Mouse (Mus musculus) frontal cortex, adult (tissue): ENCODE data around the gene Tmem88.

Source experiments
- ATAC-seq: cut with Nextera tagmentation; 2 replicates; pipeline ENCODE4 v1.9.2; 2017; ENCODE audit warnings: mild to moderate bottlenecking, moderate library complexity, mixed read lengths; ENCODE audit not compliant: low TSS enrichment

The Tmem88 gene

DNA sequence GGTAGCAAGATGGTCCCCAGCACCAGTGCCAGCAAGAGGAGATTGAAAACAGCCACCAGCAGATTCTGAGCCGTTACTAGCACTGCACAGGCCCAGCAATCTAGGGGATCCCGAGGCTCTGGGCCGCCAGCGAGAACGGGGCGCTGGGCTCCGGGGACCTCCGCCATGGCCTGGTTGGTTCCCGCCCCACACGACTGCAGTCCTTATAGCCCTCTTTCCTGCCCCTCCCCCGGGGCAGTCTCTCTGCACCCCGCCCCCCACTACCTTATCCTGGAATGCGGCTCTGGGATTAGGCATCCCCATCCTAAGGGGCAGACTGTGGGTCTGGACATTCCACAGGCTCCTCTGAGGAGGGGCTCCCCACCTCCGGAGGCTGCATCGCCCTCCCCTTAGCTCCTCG lies at the start of gene Tmem88:
Gene Tmem88 (minus strand): TSS at position 176 of the 400 bp plus-strand sequence.
- no peak for ATAC-seq

DNA sequence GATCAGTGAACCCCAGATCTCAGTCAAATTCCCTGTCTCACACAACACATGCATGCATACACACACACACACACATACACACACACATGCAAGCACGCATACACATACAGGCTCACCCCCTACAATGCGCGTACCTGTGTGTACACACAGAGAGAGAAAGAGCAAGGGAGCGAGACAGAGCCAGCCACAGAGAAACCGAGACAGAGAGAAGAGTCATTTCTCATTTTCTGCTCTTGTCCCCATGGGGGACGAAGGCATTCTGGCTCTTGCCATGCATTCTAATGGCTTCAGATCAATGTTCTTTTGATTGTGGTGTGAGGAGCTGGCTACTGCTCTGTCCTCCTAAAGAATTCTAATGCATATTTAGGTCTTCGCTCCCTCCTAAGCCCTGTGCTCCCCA lies 49.3 kb upstream of the Tmem88 start:
- no peak for ATAC-seq

DNA sequence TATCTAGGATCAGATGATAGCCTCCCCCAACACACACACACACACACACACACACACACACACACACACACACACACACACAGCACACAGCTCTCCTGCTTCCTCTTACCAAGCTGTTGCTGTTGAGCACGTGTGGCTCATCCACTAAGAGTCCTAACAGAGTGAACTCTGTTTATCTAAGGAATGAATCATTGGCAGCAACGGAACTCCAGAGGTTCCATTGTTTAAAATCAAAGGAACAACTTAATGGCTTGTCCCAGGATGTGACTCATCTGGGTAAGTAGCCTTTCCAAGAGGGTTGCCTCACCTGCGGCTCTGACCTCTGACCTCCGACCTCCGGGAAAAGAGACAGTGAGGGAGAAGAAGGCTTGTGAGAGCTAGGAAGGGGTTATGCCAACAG lies 45.3 kb upstream of the Tmem88 start:
- ATAC-seq: no peak

DNA sequence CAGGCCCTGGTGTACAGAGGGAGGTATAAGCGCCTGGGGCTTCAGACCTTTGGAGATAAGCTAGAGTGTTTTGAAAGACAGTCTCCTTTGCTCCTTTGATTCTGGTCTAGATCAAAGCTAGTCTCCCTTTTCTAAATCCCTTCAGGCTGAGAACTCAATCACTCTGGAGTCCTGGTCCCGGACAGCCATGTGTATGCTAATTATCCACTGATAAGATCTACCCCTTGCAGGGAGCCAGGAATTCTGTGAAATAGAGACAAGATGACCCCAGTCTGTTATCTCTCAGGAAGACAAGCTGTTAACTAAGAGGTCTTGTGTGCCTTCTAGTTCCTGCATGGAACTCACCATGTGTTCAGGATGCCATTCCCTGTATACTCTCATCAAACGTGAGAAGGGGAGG lies 39.3 kb upstream of the Tmem88 start:
- no peak for ATAC-seq

DNA sequence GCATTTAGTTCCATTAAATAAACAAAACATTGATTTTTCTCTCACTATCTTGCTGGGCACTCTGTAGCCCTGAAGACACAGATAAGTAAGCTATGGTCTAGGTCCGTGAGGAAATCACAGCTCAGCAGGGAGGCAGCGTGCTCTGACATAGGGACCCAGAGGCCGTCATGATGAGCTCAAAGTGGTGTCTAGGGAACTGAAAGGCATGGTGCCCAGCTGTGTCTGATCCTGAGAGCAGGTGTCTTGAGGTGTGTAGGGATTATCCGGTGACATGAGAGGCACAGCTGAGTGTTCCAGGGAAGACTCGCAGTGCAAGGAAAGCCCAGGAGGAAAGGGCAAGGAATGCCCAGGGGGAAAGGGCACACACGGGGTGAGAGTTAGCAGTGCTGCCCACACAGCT lies 35.2 kb upstream of the Tmem88 start:
- ATAC-seq: no peak

DNA sequence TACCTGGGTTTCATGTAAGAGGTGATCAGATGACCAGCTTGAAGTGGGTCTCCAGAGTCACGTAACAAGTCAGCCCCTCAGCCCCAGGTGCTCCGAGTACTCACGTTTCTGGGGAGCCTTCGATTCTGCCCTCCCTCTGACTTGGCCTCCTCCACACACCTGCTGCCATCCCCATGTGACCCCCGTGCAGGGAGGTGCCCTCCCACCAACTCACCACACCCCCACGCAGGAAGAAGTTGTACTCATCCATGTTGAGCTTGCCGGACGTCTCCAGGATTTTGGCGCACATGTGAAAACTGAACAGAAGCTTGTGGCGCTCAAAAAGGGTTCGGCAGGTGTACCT lies 34.6 kb upstream of the Tmem88 start:
- no peak for ATAC-seq

DNA sequence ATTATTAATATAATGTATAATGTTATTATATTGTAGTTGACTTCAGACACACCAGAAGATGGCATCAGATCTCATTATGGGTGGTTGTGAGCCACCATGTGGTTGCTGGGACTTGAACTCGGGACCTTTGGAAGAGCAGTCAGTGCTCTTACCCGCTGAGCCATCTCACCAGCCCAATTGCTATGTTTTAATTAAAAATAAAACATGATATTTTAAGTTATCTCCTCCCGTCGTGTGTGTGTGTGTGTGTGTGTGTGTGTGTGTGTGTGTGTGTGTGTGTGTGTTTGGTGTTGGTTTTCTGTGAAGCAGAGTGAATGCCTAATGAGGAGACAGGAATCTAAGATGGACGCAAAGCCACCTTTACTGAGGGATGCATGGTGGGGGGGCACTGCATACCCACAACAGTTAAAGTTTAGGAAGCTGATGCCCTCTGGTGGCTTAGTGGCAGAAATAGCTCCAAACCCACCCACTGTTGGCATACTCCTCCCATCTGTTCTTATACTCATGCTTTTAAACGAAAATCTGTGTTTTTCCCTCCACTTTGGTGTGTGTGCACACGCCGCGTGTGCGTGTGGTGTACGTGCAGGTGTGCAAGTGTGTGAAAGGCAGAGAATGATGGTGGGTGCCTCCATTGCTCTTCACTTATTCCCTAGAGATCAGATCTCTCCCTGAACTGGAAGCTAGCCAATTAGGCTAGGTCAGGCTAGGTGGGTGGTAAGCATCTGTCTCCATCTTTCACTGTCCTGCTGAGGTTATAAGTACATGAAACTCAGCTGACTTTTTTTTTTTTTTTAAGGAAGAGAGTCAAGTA lies 34.0 kb upstream of the Tmem88 start:
- ATAC-seq: peak; percentile 57; the same call in 1 of the 2 replicates

DNA sequence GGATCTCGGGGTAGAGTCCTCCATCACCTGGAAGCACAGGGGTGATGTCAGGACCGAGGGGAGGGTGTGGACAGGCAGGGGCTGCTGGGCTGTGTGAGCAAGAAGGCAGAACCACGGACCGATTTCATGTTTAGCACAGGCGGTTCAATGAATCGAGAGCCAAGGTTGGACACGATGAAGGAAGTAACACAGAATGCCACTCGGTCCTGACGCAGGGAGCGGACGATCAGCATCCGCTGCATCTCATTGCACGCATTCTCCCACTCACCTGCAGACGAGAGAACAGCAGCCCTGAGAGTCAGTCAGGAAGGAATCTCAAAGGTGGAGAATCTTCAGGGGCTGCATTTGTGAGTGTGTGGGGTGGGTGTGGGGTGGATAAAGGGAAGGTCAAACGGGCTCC lies 32.6 kb upstream of the Tmem88 start:
- no peak for ATAC-seq

DNA sequence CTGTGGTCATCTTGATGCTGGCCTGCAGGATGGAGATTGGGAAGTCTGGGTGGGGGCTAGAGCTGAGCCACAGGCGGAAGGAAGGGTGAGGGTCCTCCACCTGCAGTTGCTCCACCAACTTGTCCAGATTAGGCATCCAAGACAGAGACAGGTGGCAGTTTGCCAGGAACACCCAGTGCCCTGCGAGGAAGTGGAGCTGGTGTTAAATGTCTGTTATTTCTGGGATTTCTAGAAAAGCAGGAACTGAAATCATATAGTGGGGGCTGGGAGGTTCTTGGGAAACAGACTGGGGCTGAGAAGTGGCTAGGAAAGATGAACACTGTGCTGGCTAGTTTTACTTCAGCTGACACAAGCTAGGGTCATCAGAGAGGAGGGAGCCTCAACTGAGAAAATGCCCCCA lies 31.3 kb upstream of the Tmem88 start:
- ATAC-seq: no peak

DNA sequence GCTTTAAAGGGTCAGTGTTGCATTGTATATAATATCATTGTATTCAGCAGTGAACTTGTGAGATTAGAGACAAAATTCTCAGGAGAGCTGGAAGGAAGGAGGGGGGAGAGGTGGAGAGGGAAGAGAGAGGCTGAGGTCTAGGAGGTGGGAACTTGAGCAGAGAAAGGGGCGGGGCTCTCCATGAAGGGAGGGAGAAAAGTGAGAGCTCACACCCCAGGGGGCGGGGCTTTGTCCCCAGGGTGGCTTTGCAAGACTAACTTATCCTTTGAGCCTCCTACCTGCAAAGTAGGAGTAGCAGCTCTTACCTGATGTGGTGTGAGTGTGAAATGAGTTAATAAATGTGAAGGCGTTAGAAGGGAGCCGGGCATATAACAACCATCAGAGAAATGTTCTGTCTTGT lies 30.7 kb upstream of the Tmem88 start:
- no peak for ATAC-seq

DNA sequence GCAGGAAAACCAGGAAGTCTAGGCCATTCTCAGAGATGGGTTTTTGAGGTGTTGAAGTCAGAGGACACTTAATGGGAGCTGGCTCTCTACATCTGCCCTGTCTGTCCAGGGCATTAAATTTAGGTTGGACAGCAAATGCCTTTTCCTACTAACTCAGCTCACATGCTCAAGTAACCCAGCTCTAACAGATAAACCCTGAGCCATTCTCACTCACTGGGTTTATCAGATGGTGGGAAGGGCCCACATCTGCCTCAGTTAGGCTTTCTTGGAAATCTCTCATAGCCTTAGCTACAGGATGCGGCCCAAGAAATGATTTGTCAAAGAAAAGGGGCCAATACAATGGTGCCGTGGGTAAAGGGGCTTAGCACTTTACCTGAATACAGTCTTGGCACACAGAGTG lies 28.2 kb upstream of the Tmem88 start:
- ATAC-seq: no peak

DNA sequence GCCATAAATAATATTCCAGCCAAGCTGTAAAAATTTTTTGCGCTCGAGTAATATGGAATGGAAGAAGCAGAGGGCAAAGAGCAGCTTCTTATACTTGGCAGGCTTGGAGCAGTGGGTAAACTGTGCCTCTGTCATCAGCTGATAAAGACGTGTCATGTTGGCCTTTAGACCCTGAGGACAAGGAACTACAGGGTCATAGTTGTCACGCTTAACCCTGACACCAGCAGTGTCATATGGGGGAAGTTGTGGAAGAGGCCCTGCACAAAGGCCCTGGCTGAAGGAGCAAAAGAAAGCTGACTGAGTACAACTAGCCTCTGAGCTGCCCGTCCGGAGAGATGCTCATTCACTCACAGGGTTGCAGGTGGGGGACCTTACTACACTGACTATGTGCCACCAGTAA lies 25.9 kb upstream of the Tmem88 start:
- ATAC-seq: no peak

DNA sequence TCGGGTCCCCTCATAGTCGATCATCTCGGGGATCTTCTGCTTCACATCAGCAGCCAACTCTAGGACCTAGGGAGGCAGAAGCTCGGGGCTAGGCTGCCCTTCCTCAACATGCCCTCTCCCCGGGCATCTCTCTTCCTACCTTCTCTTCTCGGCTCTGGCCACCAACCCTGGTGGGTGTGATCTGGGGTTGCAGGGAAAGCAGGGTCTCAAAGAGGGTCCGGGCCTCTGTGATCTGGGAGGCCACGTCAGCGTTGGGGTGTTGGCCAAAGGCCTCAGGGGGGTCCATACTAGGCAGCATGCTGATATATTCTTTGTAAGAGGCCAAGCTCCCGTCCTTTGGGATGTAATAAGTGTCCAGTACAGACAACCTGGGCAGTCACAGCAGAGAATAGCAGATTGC lies 24.8 kb upstream of the Tmem88 start:
- ATAC-seq: no peak

DNA sequence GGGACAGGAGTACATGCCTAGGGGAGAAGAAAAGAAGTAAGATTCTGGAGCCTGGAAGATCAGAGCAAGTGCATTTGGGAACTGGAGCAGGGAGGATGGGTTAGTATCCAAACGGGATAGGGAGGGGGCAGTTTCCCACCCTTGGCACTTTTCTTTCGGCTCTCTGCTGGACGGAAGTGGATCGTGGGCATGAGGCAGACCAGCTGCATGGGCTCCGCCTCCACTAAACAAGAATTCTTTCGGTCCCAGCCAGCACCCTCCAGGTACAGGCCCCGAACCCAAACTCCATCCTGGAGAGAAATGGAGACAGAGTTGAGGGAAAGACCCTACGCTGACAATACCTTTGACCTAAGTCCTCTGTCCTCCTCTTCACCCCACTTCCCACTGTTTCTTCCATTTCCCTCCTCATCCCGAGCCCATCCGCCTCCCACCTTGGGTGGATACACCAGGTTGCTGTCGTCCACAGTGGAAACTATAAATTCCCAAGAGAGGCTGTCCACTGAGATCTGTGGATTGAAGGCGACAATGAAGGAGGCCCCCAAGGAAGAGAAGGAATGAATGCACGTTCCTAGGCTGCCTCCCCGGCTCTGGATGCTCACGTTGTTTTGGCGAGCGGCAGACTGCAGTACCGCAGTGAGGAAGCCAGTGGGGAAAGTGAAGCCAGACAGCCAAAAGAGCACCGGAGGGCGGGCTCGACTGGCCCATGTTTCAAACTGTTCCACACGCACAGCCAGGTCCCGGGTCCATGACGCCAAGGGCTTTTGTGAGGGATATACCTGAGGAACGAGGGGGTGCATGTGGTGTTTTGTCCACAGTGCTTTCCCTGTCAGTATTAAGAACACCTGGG lies 23.3 kb upstream of the Tmem88 start:
- ATAC-seq: no peak

DNA sequence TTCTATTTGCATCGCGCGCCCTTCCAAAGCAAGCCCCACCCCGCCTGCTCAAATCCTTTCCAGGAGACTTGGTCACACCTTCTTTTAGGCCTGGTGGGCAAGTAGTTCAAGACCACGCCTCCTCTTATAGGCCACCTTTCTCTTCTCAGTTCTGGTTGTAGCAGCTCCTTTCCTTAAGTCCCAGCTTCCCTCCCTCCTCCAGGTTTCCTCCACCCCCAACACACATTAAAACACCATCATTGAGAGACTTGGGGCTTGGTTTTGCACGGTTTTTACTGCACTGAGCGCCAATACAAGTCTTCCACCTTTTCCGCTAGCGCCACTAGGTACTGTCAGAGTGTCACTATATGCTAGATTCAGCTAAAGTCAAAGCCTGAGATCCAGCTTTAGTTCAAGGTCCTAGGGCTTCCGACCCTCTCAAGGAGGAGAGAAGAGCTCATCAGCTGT lies 22.5 kb upstream of the Tmem88 start:
- ATAC-seq: no peak

DNA sequence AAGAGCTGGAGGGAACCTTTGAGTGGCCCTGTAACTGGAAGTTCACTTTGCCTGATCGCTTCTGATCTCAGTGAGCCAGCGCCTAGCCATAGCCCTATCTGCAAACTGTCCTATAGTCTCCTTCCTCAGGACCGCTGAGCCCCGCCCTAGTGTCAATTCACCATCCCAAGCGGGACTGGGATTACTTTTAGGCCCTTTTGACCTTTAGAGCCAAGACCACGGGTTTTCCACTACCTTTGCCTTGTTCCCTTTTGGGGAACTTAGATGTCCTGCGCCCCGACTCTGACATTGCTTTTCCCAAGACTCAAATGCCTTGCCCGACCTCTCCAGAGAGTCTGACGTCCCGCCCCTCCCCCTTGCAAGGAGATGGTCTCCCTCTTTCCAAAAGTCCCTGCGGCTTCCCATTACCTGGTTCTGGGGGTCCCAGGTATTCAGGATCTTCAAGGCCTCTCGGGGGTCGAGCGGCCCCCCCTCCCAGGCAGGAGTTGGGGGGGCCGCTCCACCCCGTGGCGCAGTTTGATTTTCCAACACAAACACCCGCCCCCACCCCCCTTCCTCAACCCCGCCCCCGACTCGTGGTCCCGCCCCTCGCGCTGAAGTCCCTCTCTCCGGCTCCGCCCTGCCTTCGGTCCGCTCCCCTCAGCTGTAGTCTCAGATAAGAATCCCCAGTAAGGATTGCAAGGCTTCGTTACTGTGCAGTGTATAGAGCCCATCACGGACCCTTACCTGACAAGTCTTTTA lies 21.9 kb upstream of the Tmem88 start:
- no peak for ATAC-seq

DNA sequence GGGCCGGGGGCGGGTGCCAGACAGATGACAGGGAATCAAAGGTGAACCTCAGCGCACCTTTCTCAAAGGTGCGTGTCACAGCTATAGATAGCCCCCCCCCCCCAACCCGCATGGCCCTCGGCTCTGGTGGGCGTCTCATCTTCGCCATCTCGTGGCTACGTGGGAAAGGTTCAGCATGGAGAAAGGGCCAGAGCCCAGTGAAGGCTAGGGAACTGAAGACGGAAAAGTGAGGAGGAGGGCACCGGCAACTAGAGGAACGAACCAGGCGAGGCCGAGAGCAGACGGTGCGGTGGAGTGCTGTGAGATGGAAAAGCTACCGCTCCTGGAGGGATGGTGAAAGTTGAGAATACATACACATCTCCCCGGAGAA lies 21.4 kb upstream of the Tmem88 start:
- ATAC-seq: 0 out of 2 replicates have a peak, but pooled peaks have one; percentile 12

DNA sequence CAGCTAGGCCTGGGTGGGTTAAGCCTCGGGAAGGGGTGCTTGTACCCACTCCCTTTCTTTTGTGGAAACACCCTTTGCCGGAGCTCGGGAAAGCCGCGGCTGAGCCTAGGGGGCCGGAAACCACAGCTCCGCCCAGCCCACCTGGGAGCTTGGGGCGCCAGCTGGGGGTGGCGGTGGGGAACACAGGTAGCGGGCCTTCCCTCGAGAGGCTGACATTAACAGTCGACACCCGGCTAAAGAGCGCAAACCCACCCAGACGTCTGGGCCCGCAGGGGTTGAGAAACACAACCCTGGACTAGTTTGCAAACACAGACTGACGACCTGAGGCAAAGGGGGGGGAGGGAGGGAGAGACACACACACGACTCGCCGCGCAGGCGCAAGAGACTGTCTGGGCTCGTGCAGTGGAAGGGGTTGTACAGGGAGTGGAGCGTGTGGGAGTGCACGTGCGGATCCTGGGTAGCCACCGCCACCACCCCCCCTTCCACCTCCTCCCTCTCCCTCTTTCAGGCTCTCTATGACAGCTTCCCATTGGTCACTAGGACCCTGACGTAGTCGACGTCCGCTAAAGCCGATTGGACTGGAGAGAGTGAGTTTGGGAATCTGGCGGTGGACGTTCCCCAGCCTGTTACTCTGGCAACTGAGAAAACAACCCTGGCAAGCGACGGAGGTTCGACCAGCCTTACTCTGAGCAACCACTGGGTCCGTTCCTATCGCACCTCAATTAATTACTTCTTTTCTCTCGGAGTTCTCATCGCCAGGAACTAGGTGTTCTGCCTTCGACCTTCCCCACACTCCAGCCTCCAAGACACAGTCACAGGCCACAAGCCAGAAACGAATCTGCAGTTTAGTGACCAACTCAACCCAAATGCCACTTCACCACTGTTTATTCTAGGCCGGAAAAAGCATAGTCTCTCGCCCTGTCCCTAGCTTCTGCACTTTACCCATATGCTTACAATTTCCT lies 20.7 kb upstream of the Tmem88 start:
- peak; percentile 79 for ATAC-seq

DNA sequence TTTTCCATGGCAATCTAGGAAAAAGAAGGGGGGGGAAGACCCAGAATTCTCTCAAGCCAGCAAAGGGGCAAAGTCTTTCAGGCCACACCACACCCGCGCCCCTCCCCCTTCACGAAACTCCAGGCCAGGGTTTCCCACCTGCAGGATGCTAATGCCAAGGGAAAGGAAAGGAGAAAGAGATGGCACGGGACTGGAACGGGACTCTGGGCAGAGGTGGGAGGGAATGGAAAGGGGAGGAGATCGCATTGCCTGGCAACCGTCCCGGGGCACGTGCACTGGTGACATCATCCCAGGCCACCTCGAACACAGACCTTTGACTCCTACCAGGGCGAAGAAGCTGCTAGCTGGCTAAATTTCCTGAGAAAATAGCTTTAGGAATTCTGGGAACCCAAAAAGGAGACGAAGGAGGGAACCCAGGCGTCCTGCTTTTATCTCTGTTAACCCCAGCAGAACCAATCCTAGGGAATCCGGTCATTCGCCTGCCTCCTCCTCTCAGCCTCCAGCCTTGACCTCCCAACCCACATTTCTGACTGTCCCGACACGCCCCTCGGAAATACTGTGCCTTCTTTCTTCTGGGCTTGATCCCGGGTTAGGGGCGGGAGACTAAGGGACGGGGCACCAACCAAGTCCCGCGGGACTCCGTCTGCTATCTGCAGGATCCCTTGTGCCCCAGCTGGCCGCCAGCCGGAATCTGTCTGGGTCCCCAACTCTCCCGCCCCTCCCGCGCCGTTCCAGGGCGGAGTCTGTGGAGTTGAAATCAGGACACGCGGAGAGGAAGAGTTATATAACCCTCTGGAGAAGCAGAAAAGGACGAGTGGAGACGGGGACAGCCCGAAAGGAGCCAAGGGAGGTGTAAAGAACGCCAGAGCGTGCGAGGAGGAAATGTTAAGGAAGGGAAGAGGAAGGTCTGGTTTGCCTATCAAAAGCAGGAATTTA lies 19.7 kb upstream of the Tmem88 start:
- peak; percentile 45 for ATAC-seq

DNA sequence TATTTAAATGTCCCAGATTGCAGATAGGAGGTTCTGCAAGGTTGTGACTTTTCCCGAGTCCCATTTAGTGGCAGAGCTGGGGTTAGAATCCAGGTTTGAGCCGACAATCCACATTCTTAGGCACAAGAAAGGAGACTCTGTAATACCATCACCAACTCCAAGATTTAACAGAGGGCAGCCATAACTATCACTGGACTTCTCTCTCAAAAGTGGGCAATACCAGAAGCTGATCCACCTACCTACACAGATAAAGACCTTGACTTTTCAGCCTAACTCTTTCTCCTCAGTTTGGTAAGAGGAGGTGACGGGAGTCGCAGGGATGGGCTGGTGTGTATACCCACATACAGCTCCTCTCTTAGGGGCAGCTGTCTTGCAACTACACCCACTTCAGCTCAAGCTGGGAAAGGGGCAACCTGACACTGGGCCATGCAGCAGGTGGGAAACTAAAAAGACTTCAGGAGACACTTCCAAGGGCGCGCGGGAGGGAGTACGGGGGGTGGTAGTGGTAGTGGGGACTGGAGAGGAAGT lies 19.0 kb upstream of the Tmem88 start:
- no peak for ATAC-seq
